Mouse (Mus musculus): ENCODE data around the gene Fam155a. TPM values are rescaled to one million over a fixed set of nuclear protein-coding genes. Genes with fewer than 3 reads are reported as not detected.
"Not testable (repeated sequence)": the region's sequence is repeated elsewhere in the genome, so short reads cannot be mapped to it uniquely, and the experiment has no call there.

Gene Fam155a
- polyA plus RNA-seq (2015; fragmentation: Nextera tagmentation; extraction: Ambion mirVana) = 31.5 and 34.3 TPM in 2 replicates

DNA sequence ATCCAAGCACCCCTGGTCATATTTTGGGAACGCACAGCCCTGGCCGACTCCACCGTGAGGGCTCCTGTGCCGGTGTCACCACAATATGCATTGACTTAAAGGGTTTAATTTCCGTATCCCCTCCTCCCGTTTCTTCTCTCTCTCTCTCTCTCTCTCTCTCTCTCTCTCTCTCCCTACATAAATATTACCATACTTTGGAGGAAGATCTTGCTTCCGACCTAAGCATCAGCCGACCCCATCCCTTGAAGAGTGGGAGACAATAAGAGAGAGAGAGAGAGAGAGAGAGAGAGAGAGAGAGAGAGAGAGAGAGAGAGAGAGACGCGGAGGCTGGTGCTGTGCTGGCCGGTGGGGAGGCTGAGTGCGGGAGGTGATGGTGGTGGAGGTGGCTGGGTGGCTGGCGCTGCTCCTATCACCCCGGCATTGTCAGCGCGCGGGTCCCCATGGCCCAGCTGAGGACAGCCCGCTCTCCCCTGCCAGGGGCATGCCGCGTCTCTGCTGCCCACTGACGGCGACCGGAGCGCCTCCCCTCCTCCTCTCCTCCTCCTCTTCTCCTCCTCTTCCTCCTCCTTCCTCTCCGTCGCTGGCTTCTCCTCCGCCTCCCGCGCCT is at the start of gene Fam155a:
Gene Fam155a, minus strand, starts transcription at position 163 of the 607 bp plus-strand sequence.
- Histone ChIP-seq H3K4me2 (ENCODE audit: low read length) (peak within 1 kb of the TSS; percentile 89), H3K4me3 (ENCODE audit: low read depth, low read length) (peak within 1 kb of the TSS; percentile 88), H3K4me1 (ENCODE audit: control insufficient read depth, insufficient read depth, low read length) (peaks cover 21% of the 10 kb centered on the region), H3K9me3 (replicated peaks; ENCODE audit: control insufficient read depth, low read length, poor library complexity, severe bottlenecking) (no peaks in the 10 kb centered on the region), H3K27me3 (ENCODE audit: control insufficient read depth, insufficient read depth, low read depth, low read length) (no peaks in the 10 kb centered on the region), H3K36me3 (ENCODE audit: control insufficient read depth, insufficient read depth, low read length) (no peaks in the 10 kb centered on the region), H3K9ac (ENCODE audit: low read depth, low read length) (peak within 1 kb of the TSS; percentile 91), H3K27ac (ENCODE audit: low read length) (peak within 1 kb of the TSS; percentile 95)
- WGBS = 0% methylated on average over 15 of the region's 29 CpGs
- ATAC-seq = peak; percentile 82

GRCm38 (mm10) chr8:9813273-9813946 is 42.4 kb upstream of the Fam155a start:
- Histone ChIP-seq H3K4me2 (ENCODE audit: low read length) (no peak overlapping the region), H3K9me3 (replicated peaks; ENCODE audit: control insufficient read depth, low read length, poor library complexity, severe bottlenecking) (no peaks in the 10 kb centered on the region), H3K27ac (ENCODE audit: low read length) (no peak overlapping the region), H3K27me3 (ENCODE audit: control insufficient read depth, insufficient read depth, low read depth, low read length) (no peaks in the 10 kb centered on the region), H3K4me3 (ENCODE audit: low read depth, low read length) (no peak overlapping the region), H3K9ac (ENCODE audit: low read depth, low read length) (no peak overlapping the region), H3K36me3 (ENCODE audit: control insufficient read depth, insufficient read depth, low read length) (no peaks in the 10 kb centered on the region), H3K4me1 (ENCODE audit: control insufficient read depth, insufficient read depth, low read length) (no peaks in the 10 kb centered on the region)
- ATAC-seq = no peak
- 82% methylated on average over 8 of the region's 8 CpGs for WGBS

DNA sequence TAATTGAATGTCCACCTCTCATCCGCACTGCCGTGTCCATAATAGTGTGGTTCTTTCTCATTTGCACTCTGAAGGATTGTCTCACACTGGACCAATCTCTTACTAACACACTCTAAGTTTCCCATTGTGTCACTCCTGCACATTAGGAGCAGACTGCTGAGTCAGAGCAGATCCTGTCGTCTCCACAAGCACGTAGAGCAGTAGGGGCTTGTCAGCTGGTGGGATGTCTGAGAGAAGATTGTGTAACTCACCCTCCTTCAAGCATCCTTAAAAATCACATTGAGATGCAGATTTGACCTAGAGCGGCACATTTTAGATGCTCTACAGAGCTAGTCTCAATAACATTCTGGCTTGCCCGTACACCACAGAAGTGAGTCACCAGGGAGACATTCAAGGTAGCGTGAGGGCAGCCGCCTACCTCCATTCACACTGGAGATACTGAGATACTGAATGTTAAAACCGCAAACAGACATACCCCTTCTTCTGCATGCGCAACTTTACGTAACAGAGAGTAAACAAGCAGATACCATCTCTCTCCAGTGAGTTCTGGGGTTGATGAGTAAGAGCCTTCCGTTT is 40.1 kb upstream of the Fam155a start:
- Histone ChIP-seq H3K27ac (ENCODE audit: low read length) (no peak overlapping the region), H3K36me3 (ENCODE audit: control insufficient read depth, insufficient read depth, low read length) (no peaks in the 10 kb centered on the region)
- WGBS = 79% methylated on average over 12 of the region's 12 CpGs

GRCm38 (mm10) chr8:9808596-9808995 is 37.6 kb upstream of the Fam155a start:
- WGBS = 86% methylated on average over 9 of the region's 9 CpGs
- Histone ChIP-seq H3K4me2 (ENCODE audit: low read length) (no peak overlapping the region), H3K9me3 (replicated peaks; ENCODE audit: control insufficient read depth, low read length, poor library complexity, severe bottlenecking) (no peaks in the 10 kb centered on the region), H3K27ac (ENCODE audit: low read length) (no peak overlapping the region), H3K9ac (ENCODE audit: low read depth, low read length) (no peak overlapping the region), H3K27me3 (ENCODE audit: control insufficient read depth, insufficient read depth, low read depth, low read length) (no peaks in the 10 kb centered on the region), H3K4me1 (ENCODE audit: control insufficient read depth, insufficient read depth, low read length) (no peaks in the 10 kb centered on the region), H3K36me3 (ENCODE audit: control insufficient read depth, insufficient read depth, low read length) (no peaks in the 10 kb centered on the region), H3K4me3 (ENCODE audit: low read depth, low read length) (no peak overlapping the region)
- ATAC-seq = no peak

More for the DNA sequence above, 40.1 kb upstream of the Fam155a start:
- H3K4me3 ChIP-seq (ENCODE audit: low read depth, low read length) = no peak overlapping the region
- no peak overlapping the region for H3K4me2 ChIP-seq (ENCODE audit: low read length)
- H3K9ac ChIP-seq (ENCODE audit: low read depth, low read length) = no peak overlapping the region
- no peaks in the 10 kb centered on the region for H3K9me3 ChIP-seq (replicated peaks; ENCODE audit: control insufficient read depth, low read length, poor library complexity, severe bottlenecking)
- H3K4me1 ChIP-seq (ENCODE audit: control insufficient read depth, insufficient read depth, low read length) = no peaks in the 10 kb centered on the region
- ATAC-seq = no peak
- H3K27me3 ChIP-seq (ENCODE audit: control insufficient read depth, insufficient read depth, low read depth, low read length) = no peaks in the 10 kb centered on the region

DNA sequence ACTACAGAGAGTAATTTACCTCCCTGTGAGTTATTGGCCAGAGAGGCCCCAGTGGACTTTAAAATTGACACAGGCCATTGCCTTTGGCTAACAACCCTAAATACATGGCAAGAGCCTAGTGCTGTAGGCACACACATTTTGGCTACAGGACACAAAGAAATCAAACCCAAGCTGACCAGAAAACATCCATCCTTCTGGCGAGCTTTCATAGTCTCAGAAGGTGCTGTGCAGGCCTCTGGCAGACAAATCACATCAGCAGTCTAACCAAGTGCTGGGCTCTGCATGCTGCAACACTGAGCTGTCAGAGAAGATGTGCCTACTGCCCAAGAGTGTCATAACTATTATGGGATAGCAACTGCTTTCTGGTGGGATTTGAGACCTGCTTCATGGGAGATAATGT is 34.7 kb upstream of the Fam155a start:
- ATAC-seq = no peak
- Histone ChIP-seq H3K36me3 (ENCODE audit: control insufficient read depth, insufficient read depth, low read length) (no peaks in the 10 kb centered on the region), H3K9ac (ENCODE audit: low read depth, low read length) (no peak overlapping the region), H3K4me1 (ENCODE audit: control insufficient read depth, insufficient read depth, low read length) (no peaks in the 10 kb centered on the region), H3K4me2 (ENCODE audit: low read length) (no peak overlapping the region), H3K27me3 (ENCODE audit: control insufficient read depth, insufficient read depth, low read depth, low read length) (no peaks in the 10 kb centered on the region), H3K27ac (ENCODE audit: low read length) (no peak overlapping the region), H3K4me3 (ENCODE audit: low read depth, low read length) (no peak overlapping the region), H3K9me3 (replicated peaks; ENCODE audit: control insufficient read depth, low read length, poor library complexity, severe bottlenecking) (no peaks in the 10 kb centered on the region)
- 73% methylated on average over 1 of the region's 1 CpGs for WGBS

GRCm38 (mm10) chr8:9800346-9800745 is 29.4 kb upstream of the Fam155a start:
- WGBS = 54% methylated on average over 7 of the region's 11 CpGs

DNA sequence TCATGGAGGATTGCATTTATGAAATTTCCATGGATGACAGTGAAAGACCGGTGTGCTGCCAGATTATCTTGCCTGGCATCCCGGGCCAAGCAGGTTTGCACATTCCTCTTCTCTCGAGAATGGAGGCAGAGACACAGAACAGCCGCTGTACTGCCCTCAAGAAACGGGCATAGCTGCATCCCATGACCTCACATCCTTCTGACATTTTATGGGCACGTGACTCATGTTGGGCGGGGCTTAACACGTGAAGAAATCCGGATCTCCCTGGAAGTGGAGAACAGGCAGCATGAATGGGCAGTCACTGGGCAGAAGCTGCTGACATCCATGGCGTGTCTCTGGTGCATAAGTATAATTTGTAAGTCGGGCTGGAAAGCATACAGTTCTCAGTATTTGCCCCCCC is 29.0 kb upstream of the Fam155a start:
- no peak for ATAC-seq
- no peak overlapping the region for H3K4me3 ChIP-seq (ENCODE audit: low read depth, low read length)
- peaks cover 3% of the 10 kb centered on the region; the same call in 1 of the 2 replicates for H3K4me1 ChIP-seq (ENCODE audit: control insufficient read depth, insufficient read depth, low read length)
- H3K27me3 ChIP-seq (ENCODE audit: control insufficient read depth, insufficient read depth, low read depth, low read length) = no peaks in the 10 kb centered on the region
- H3K9ac ChIP-seq (ENCODE audit: low read depth, low read length) = no peak overlapping the region
- WGBS = 85% methylated on average over 11 of the region's 11 CpGs
- no peaks in the 10 kb centered on the region for H3K9me3 ChIP-seq (replicated peaks; ENCODE audit: control insufficient read depth, low read length, poor library complexity, severe bottlenecking)
- no peak overlapping the region for H3K27ac ChIP-seq (ENCODE audit: low read length)
- no peak overlapping the region for H3K4me2 ChIP-seq (ENCODE audit: low read length)
- no peaks in the 10 kb centered on the region for H3K36me3 ChIP-seq (ENCODE audit: control insufficient read depth, insufficient read depth, low read length)

More at GRCm38 (mm10) chr8:9800346-9800745, 29.4 kb upstream of the Fam155a start:
- not testable (repeated sequence) for H3K27me3 ChIP-seq (ENCODE audit: control insufficient read depth, insufficient read depth, low read depth, low read length); H3K4me1 ChIP-seq (ENCODE audit: control insufficient read depth, insufficient read depth, low read length); H3K36me3 ChIP-seq (ENCODE audit: control insufficient read depth, insufficient read depth, low read length); ATAC-seq; H3K9me3 ChIP-seq (replicated peaks; ENCODE audit: control insufficient read depth, low read length, poor library complexity, severe bottlenecking); H3K27ac ChIP-seq (ENCODE audit: low read length); H3K9ac ChIP-seq (ENCODE audit: low read depth, low read length); H3K4me3 ChIP-seq (ENCODE audit: low read depth, low read length); H3K4me2 ChIP-seq (ENCODE audit: low read length)

DNA sequence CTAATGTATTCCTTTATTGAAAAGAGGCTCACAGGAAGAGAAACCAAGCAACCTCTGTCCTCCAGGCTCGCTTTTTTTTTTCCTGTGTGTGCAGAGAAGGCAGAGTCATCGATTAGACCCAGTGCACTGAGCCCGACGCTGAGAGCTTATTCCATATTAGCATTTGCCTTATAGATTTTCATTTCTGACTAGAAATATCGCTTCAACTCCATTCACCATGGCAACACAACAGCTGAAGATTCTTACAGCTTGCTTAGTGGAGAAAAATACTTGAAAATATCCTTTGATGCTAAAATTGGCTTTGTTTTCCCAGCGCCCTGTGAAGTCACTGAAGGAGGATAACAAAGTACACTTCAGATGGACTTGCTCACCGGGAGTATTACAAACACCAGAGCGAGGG is 26.6 kb upstream of the Fam155a start:
- no peak overlapping the region for H3K9ac ChIP-seq (ENCODE audit: low read depth, low read length)
- no peaks in the 10 kb centered on the region for H3K27me3 ChIP-seq (ENCODE audit: control insufficient read depth, insufficient read depth, low read depth, low read length)
- peak; percentile 55; the same call in 1 of the 2 replicates for ATAC-seq
- H3K4me3 ChIP-seq (ENCODE audit: low read depth, low read length) = no peak overlapping the region
- H3K36me3 ChIP-seq (ENCODE audit: control insufficient read depth, insufficient read depth, low read length) = no peaks in the 10 kb centered on the region
- no peaks in the 10 kb centered on the region for H3K9me3 ChIP-seq (replicated peaks; ENCODE audit: control insufficient read depth, low read length, poor library complexity, severe bottlenecking)
- 58% methylated on average over 8 of the region's 8 CpGs for WGBS
- no peak overlapping the region for H3K27ac ChIP-seq (ENCODE audit: low read length)
- no peak overlapping the region for H3K4me2 ChIP-seq (ENCODE audit: low read length)
- H3K4me1 ChIP-seq (ENCODE audit: control insufficient read depth, insufficient read depth, low read length) = peaks cover 3% of the 10 kb centered on the region; the same call in 1 of the 2 replicates

DNA sequence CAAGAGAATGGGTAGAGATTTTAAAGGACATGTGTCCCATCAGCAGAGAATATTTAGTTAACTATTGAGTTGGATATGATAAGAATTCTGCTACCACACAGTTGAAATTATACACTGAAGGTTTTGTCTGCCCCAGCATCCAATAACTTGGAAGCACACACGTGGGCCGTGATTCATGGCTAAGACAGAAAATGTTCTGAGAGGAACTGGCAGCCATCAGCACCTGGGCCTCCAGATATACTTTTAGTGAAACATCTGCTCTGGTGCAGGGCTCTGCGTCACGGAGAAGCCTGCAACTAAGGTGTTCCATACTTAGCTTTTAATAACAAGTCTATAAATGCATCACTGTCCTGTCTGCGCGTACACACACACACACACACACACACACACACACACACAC is 24.8 kb upstream of the Fam155a start:
- Histone ChIP-seq H3K9me3 (replicated peaks; ENCODE audit: control insufficient read depth, low read length, poor library complexity, severe bottlenecking) (no peaks in the 10 kb centered on the region), H3K36me3 (ENCODE audit: control insufficient read depth, insufficient read depth, low read length) (no peaks in the 10 kb centered on the region), H3K4me3 (ENCODE audit: low read depth, low read length) (no peak overlapping the region), H3K4me1 (ENCODE audit: control insufficient read depth, insufficient read depth, low read length) (peaks cover 3% of the 10 kb centered on the region; the same call in 1 of the 2 replicates), H3K27me3 (ENCODE audit: control insufficient read depth, insufficient read depth, low read depth, low read length) (no peaks in the 10 kb centered on the region), H3K27ac (ENCODE audit: low read length) (no peak overlapping the region), H3K4me2 (ENCODE audit: low read length) (no peak overlapping the region), H3K9ac (ENCODE audit: low read depth, low read length) (no peak overlapping the region)
- 95% methylated on average over 6 of the region's 6 CpGs for WGBS
- ATAC-seq = no peak

All from midbrain, embryonic 16.5 days (tissue).